Mouse (Mus musculus): ENCODE data around the gene Tpd52l2. TPM values are rescaled to one million over a fixed set of nuclear protein-coding genes. Genes with fewer than 3 reads are reported as not detected.

Gene Tpd52l2
- polyA plus RNA-seq, 1 experiment from 2014 or later: 113 TPM

GRCm38 (mm10) chr2:181520118-181520935 lies 23.4 kb downstream of the Tpd52l2 start, which contains the start of gene Dnajc5:
Gene Dnajc5, plus strand, starts transcription at chr2:181520485.
- H3K4me1 ChIP-seq: peaks cover 40% of the 10 kb centered on the region
- no peaks in the 10 kb centered on the region for H3K27me3 ChIP-seq (replicated peaks)
- H3K9ac ChIP-seq (replicated peaks): peak within 1 kb of the TSS; percentile 88
- under 1% methylated on average over 72 of the region's 74 CpGs for WGBS
- H3K4me3 ChIP-seq (replicated peaks): peak within 1 kb of the TSS; percentile 96
- peak within 1 kb of the TSS; percentile 97 for H3K27ac ChIP-seq (replicated peaks)
- H3K9me3 ChIP-seq (replicated peaks): no peaks in the 10 kb centered on the region
- peak within 1 kb of the TSS; percentile 68 for H3K4me2 ChIP-seq
- ATAC-seq (ENCODE audit: low FRiP score): peak; percentile 96
- H3K36me3 ChIP-seq: peaks cover 22% of the 10 kb centered on the region

- WGBS: 0% methylated on average over 17 of the region's 17 CpGs
- Histone ChIP-seq H3K27me3 (replicated peaks) (no peaks in the 10 kb centered on the region), H3K4me3 (replicated peaks) (peak overlapping the region; percentile 96), H3K36me3 (peaks cover 19% of the 10 kb centered on the region), H3K9ac (replicated peaks) (peak overlapping the region; percentile 88), H3K9me3 (replicated peaks) (no peaks in the 10 kb centered on the region), H3K4me2 (peak overlapping the region; percentile 68), H3K4me1 (peaks cover 40% of the 10 kb centered on the region), H3K27ac (replicated peaks) (peak overlapping the region; percentile 97)
- no peak for ATAC-seq (ENCODE audit: low FRiP score)
Measured at GRCm38 (mm10) chr2:181520936-181521227, 23.9 kb downstream of the Tpd52l2 start.

- Histone ChIP-seq H3K27ac (replicated peaks) (no peak overlapping the region), H3K9me3 (replicated peaks) (no peaks in the 10 kb centered on the region), H3K27me3 (replicated peaks) (no peaks in the 10 kb centered on the region), H3K4me2 (peak overlapping the region; percentile 68), H3K36me3 (peaks cover 13% of the 10 kb centered on the region), H3K9ac (replicated peaks) (peak overlapping the region; percentile 88), H3K4me1 (peaks cover 40% of the 10 kb centered on the region), H3K4me3 (replicated peaks) (peak overlapping the region; percentile 96)
- WGBS: 54% methylated on average over 10 of the region's 10 CpGs
- no peak for ATAC-seq (ENCODE audit: low FRiP score)
Measured at GRCm38 (mm10) chr2:181521491-181521890, 24.5 kb downstream of the Tpd52l2 start.

GRCm38 (mm10) chr2:181522811-181523210 lies 25.9 kb downstream of the Tpd52l2 start:
- Histone ChIP-seq H3K4me1 (peaks cover 40% of the 10 kb centered on the region), H3K9me3 (replicated peaks) (no peaks in the 10 kb centered on the region), H3K4me3 (replicated peaks) (no peak overlapping the region), H3K4me2 (no peak overlapping the region), H3K9ac (replicated peaks) (no peak overlapping the region), H3K27ac (replicated peaks) (no peak overlapping the region), H3K36me3 (no peaks in the 10 kb centered on the region), H3K27me3 (replicated peaks) (no peaks in the 10 kb centered on the region)
- WGBS: 75% methylated on average over 5 of the region's 5 CpGs
- ATAC-seq (ENCODE audit: low FRiP score): no peak

GRCm38 (mm10) chr2:181525526-181525925 lies 28.6 kb downstream of the Tpd52l2 start:
- Histone ChIP-seq H3K9me3 (replicated peaks) (no peaks in the 10 kb centered on the region), H3K27ac (replicated peaks) (no peak overlapping the region), H3K4me2 (no peak overlapping the region), H3K4me1 (peaks cover 26% of the 10 kb centered on the region), H3K4me3 (replicated peaks) (no peak overlapping the region), H3K27me3 (replicated peaks) (no peaks in the 10 kb centered on the region), H3K9ac (replicated peaks) (no peak overlapping the region), H3K36me3 (no peaks in the 10 kb centered on the region)
- no peak for ATAC-seq (ENCODE audit: low FRiP score)
- WGBS: 93% methylated on average over 5 of the region's 5 CpGs

GRCm38 (mm10) chr2:181529076-181529475 lies 32.1 kb downstream of the Tpd52l2 start:
- Histone ChIP-seq H3K27ac (replicated peaks) (no peak overlapping the region), H3K36me3 (peaks cover 6% of the 10 kb centered on the region; the same call in 1 of the 2 replicates), H3K4me2 (no peak overlapping the region), H3K27me3 (replicated peaks) (no peaks in the 10 kb centered on the region), H3K9ac (replicated peaks) (no peak overlapping the region), H3K4me3 (replicated peaks) (no peak overlapping the region), H3K4me1 (no peaks in the 10 kb centered on the region), H3K9me3 (replicated peaks) (no peaks in the 10 kb centered on the region)
- 98% methylated on average over 1 of the region's 1 CpGs for WGBS
- ATAC-seq (ENCODE audit: low FRiP score): no peak

GRCm38 (mm10) chr2:181532589-181532988 lies 35.6 kb downstream of the Tpd52l2 start:
- Histone ChIP-seq H3K27ac (replicated peaks) (no peak overlapping the region), H3K4me2 (no peak overlapping the region), H3K4me1 (peaks cover 2% of the 10 kb centered on the region), H3K9me3 (replicated peaks) (no peaks in the 10 kb centered on the region), H3K27me3 (replicated peaks) (no peaks in the 10 kb centered on the region), H3K9ac (replicated peaks) (no peak overlapping the region), H3K4me3 (replicated peaks) (no peak overlapping the region), H3K36me3 (peaks cover 6% of the 10 kb centered on the region; the same call in 1 of the 2 replicates)
- WGBS: 97% methylated on average over 3 of the region's 3 CpGs
- ATAC-seq (ENCODE audit: low FRiP score): no peak

GRCm38 (mm10) chr2:181536410-181536809 lies 39.5 kb downstream of the Tpd52l2 start:
- H3K9ac ChIP-seq (replicated peaks): no peak overlapping the region
- no peaks in the 10 kb centered on the region for H3K9me3 ChIP-seq (replicated peaks)
- no peak overlapping the region for H3K4me2 ChIP-seq
- H3K27me3 ChIP-seq (replicated peaks): no peaks in the 10 kb centered on the region
- WGBS: 93% methylated on average over 2 of the region's 2 CpGs
- H3K27ac ChIP-seq (replicated peaks): no peak overlapping the region
- no peak overlapping the region for H3K4me3 ChIP-seq (replicated peaks)
- peaks cover 6% of the 10 kb centered on the region; the same call in 1 of the 2 replicates for H3K36me3 ChIP-seq
- peaks cover 6% of the 10 kb centered on the region for H3K4me1 ChIP-seq
- no peak for ATAC-seq (ENCODE audit: low FRiP score)

GRCm38 (mm10) chr2:181537444-181538047 lies 40.6 kb downstream of the Tpd52l2 start:
- ATAC-seq (ENCODE audit: low FRiP score): no peak
- no peak overlapping the region for H3K4me3 ChIP-seq (replicated peaks)
- peaks cover 6% of the 10 kb centered on the region for H3K4me1 ChIP-seq
- H3K27me3 ChIP-seq (replicated peaks): no peaks in the 10 kb centered on the region
- no peak overlapping the region for H3K9ac ChIP-seq (replicated peaks)
- peak overlapping the region; percentile 64 for H3K27ac ChIP-seq (replicated peaks)
- no peak overlapping the region for H3K4me2 ChIP-seq
- H3K9me3 ChIP-seq (replicated peaks): no peaks in the 10 kb centered on the region
- no peaks in the 10 kb centered on the region for H3K36me3 ChIP-seq
- WGBS: 84% methylated on average over 2 of the region's 2 CpGs

GRCm38 (mm10) chr2:181541761-181542380 lies 44.9 kb downstream of the Tpd52l2 start:
- Histone ChIP-seq H3K4me1 (peaks cover 6% of the 10 kb centered on the region), H3K27me3 (replicated peaks) (no peaks in the 10 kb centered on the region), H3K9ac (replicated peaks) (no peak overlapping the region), H3K4me2 (no peak overlapping the region), H3K9me3 (replicated peaks) (no peaks in the 10 kb centered on the region), H3K27ac (replicated peaks) (no peak overlapping the region), H3K36me3 (peaks cover 1% of the 10 kb centered on the region), H3K4me3 (replicated peaks) (no peak overlapping the region)
- WGBS: 92% methylated on average over 6 of the region's 6 CpGs
- ATAC-seq (ENCODE audit: low FRiP score): no peak

- no peaks in the 10 kb centered on the region for H3K4me1 ChIP-seq
- H3K9me3 ChIP-seq (replicated peaks): no peaks in the 10 kb centered on the region
- no peak overlapping the region for H3K27ac ChIP-seq (replicated peaks)
- H3K36me3 ChIP-seq: peaks cover 42% of the 10 kb centered on the region
- H3K4me3 ChIP-seq (replicated peaks): no peak overlapping the region
- no peak overlapping the region for H3K9ac ChIP-seq (replicated peaks)
- ATAC-seq (ENCODE audit: low FRiP score): no peak
- WGBS: 97% methylated on average over 7 of the region's 7 CpGs
- no peak overlapping the region for H3K4me2 ChIP-seq
- no peaks in the 10 kb centered on the region for H3K27me3 ChIP-seq (replicated peaks)
Measured at GRCm38 (mm10) chr2:181546142-181546541, 49.2 kb downstream of the Tpd52l2 start.

GRCm38 (mm10) chr2:181548227-181548626 lies 51.3 kb downstream of the Tpd52l2 start:
- Histone ChIP-seq H3K27ac (replicated peaks) (no peak overlapping the region), H3K36me3 (peaks cover 63% of the 10 kb centered on the region), H3K9me3 (replicated peaks) (no peaks in the 10 kb centered on the region), H3K4me3 (replicated peaks) (no peak overlapping the region), H3K27me3 (replicated peaks) (no peaks in the 10 kb centered on the region), H3K4me1 (no peaks in the 10 kb centered on the region), H3K4me2 (no peak overlapping the region), H3K9ac (replicated peaks) (no peak overlapping the region)
- 88% methylated on average over 1 of the region's 1 CpGs for WGBS
- ATAC-seq (ENCODE audit: low FRiP score): no peak

Data from neural tube, embryonic 15.5 days (tissue).